Mouse (Mus musculus) testis, postnatal 10 days (tissue): ENCODE measurements around the gene Epb41l2.

ENCODE experiments used
- DNase-seq: peaks from one replicate; pipeline ENCODE4 v3.0.0; 2021; ENCODE audit warnings: low spot score

The Epb41l2 gene

DNA sequence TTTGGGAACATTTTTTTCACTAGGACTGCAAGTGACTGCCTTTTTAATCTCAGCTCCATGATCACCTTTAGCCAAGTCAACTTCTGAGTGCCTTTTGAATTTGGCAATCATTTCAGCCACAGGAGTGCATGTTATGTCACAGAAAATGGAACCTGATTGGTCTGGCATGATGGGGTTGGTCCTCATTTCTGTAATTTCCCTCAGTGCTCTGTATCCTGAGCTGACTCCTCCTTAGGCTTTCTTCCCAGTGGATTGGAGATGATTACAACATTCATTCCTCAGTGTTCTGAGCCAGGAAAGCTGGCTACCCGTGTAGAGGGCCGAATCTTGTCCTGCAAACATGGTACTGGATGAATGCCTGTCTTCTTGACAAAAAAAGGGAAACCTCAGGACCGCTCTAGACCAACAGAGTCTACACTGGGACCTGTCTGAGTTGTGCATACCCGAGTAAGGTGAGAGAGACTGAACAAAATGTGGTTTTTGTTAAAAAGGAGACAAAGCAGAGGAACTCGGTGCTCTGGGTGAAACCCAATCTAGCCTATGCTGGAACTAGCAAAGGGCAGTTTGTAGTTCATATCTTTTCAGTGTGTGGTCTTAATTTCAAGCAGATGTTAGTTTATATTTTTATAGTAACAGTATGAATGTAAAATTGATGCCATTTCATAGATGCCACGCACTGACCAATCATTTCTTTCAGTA lies 77.3 kb downstream of the Epb41l2 start:
- no peak for DNase-seq

DNA sequence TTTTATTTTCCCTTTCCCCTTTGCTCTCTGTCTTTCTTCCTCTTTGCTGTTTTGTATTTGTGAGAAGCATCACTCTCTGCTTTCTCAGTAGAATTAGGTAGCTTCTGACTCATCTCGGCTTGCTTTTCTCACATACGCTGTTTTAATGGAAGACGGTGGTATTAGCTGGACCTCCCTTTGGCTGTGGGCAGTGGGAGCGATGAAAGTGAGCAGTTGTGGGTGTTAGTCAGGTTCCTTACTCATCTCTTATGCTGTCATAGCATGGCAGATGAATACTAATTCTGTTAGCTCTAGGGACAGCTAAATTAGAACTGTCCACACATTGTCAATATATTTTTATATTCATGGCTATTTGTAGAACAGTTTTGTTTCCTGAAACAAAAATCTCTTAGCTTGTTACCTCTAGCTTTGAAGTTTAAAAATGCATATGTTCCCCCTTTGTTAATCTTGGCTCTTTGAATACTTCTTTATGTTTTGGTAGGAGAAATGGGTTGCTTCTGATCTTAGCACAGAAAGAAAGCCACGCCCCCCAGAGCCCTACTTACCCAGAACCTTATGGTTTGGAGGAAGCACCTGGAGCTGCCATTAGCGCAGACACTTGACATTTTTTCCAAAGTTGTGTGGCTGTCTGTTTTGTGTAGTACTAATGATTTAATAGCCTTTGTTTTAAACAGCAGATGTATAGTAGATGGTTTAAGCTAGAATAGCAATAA lies 78.1 kb downstream of the Epb41l2 start:
- no peak for DNase-seq

DNA sequence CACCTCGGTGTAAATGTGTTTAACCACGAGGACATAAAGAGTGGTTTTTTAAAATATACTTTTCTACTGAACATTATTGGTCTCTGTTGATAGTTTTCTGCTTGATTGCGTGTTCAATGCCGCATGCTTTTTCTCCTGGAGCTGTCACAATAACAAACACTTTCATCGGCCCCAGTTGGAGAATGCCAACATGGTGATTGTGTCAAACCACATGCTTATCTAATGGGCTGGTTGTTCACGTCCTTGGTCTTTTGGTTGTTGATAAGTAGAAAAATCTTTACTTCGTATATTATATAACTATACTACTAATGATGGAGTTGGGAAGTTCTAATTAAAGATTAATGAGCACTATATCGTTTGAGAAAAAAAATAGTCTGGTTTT lies 78.7 kb downstream of the Epb41l2 start:
- DNase-seq: no peak

GRCm38 (mm10) chr10:25439163-25439562 lies 79.6 kb downstream of the Epb41l2 start:
- DNase-seq: no peak

DNA sequence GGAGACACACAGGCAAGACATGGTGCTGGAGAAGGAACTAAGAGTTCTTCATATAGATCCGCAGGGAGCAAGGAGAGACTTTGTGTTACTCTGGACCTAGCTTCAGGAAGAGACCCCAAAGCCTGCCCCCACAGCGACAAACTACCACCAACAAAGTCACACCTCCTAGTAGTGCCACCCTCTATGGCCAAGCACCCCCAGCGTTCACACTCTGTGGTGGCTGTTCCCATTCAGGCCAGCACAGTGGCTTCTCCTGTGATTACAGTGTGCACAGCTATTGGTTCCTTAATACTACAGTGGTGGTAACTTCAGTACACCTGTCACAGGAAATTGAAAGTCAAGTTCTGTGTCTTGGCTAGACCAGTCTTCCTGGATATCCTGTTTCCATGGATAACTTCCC lies 80.3 kb downstream of the Epb41l2 start:
- no peak for DNase-seq

GRCm38 (mm10) chr10:25441405-25441804 lies 81.8 kb downstream of the Epb41l2 start:
- DNase-seq: no peak

GRCm38 (mm10) chr10:25443626-25444025 lies 84.0 kb downstream of the Epb41l2 start:
- no peak for DNase-seq

- no peak for DNase-seq
Measured at GRCm38 (mm10) chr10:25444198-25444783, 84.7 kb downstream of the Epb41l2 start.

DNA sequence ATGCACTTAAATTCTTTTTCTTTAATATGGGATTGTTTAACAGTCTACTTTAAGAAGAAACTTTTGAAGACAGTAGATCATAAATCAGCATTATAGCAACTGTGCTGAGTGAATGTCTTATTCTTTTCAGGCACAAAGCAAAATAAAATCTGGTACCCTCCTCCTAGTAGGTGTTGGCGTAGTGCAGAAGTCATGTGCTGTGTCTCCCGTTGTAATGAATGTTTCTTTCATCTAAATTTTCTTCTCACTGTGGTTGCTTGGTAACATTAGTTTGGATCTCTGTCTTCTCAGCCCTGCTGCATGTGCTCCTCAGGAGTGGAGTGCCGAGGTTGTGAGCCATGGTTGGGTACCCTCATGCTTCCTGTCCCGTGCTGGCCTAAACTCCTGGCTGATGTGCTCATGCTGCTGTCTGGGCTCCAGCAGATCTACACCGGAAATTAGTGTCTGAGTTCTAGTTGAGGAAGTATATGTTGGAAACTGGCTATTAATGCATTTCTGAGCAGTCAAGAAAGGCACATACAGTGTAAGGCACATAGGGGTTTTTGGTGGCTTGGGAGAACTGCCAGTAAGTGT lies 87.4 kb downstream of the Epb41l2 start:
- no peak for DNase-seq

GRCm38 (mm10) chr10:25448676-25449075 lies 89.1 kb downstream of the Epb41l2 start:
- DNase-seq: no peak

DNA sequence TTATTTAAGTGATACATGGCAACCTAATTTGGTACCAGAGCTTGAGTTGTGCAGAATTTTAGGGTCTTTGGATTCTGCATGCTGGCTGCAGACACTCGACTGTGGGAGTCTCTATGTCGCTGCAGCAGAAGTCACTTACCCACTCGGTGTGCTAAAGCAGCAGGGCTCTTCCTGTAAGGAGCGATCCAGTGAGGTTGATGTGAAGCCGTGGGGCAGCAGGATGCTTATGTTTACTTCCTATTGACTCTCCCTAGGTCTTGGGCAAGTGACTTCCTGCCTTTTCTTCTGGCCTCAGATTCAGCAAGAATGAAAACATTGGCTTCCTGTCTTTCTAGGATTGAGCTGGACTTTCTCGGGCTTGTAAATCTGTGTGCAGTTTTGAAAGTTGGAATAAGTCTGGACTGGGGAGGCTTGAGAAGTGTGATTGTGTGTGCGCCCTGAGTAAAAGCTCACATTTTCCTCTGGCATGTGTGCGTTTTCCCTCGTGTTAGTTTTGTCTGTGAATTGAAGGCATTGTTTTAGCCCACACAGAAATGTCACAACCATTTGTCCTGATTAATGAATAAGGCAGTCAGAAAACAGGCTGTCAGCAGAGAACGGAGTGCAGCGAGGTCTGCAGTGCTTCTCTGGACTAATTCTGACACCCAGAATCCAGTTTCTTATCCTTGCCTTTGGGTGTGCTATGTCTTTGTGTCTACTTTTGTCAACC lies 89.9 kb downstream of the Epb41l2 start:
- no peak for DNase-seq

- no peak for DNase-seq
Measured at GRCm38 (mm10) chr10:25453150-25453549, 93.6 kb downstream of the Epb41l2 start.

- no peak for DNase-seq
Measured at GRCm38 (mm10) chr10:25453772-25454171, 94.2 kb downstream of the Epb41l2 start.

GRCm38 (mm10) chr10:25457118-25457517 lies 97.5 kb downstream of the Epb41l2 start:
- no peak for DNase-seq

GRCm38 (mm10) chr10:25457996-25458395 lies 98.4 kb downstream of the Epb41l2 start:
- no peak for DNase-seq

DNA sequence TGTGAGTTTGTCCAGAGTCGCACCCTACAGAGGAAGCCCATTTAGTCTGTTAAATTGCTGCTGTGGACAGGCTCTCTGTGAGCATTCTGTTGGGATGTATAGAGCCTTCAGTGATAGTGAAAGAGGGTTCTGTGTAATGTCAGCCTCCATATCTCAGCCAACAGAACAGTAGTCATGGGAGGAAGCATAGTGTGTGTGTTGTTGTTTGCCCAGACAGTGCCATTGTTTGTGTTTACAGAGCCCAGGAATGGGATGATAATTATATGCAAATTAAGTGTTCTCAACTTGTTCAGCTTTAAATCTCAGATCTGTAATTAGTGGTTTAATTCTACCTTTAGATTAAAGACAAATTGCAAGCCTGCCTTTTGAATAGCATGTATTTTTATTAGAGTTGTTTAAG lies 102.2 kb downstream of the Epb41l2 start:
- DNase-seq: no peak

DNA sequence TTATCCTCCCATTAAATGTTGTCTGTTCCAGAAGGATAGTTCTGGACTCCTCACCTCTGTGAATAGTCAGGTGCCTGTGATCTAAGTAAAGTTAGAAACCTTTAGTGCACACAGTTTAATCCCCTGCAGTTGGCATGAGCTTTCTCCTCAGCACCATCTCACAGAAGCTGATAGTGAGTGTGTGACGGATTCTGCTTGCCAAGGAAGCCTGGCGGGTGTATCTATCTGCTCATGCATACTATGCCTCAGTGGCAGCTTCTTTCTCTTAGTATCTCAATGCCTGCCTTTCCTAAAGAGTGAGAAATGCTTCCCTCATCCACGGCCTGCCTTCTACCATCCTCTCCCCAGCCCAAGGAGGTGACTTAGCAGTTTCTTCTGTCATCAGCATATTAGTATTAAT lies 103.1 kb downstream of the Epb41l2 start:
- DNase-seq: no peak

DNA sequence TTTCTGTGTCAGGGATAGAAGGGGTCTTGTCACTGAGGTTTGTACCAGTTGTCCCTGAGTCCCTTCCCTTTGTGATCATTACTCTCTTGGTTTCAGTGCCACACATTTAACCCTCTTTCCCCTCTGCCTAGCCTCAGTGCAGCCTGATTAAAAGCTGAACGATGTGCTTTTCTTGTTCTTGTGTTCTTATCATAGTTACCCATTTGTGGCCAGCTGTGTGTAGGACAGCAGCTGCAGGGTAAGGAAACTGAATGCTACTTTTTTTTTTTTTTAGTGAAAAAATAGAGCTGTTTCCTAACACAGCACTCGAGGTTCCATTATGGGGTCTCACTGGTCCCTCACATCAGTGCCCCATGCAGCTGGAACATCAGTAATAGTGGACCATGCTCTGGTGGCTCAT lies 106.9 kb downstream of the Epb41l2 start:
- no peak for DNase-seq

DNA sequence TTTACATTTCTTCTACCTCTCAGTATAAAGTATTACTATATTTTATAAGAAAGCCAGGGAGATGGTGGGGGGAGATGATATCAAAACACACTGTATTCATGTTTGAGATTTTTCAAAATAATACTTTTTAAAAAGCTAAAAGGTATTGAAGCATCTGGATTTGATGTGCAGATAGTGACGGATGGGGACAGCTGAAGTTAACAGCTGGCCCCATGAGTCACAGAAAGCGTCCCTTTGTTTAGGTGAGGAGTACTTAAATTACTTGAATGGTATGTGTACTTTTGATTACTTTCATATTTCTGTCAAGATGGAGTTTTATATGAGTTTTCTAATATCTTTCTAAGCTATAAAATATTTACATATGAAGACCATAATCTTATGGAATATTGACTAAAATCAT lies 112.3 kb downstream of the Epb41l2 start:
- DNase-seq: no peak

GRCm38 (mm10) chr10:25479716-25480115 lies 120.1 kb downstream of the Epb41l2 start:
- DNase-seq: no peak

GRCm38 (mm10) chr10:25482791-25483190 lies 123.2 kb downstream of the Epb41l2 start:
- DNase-seq: no peak

DNA sequence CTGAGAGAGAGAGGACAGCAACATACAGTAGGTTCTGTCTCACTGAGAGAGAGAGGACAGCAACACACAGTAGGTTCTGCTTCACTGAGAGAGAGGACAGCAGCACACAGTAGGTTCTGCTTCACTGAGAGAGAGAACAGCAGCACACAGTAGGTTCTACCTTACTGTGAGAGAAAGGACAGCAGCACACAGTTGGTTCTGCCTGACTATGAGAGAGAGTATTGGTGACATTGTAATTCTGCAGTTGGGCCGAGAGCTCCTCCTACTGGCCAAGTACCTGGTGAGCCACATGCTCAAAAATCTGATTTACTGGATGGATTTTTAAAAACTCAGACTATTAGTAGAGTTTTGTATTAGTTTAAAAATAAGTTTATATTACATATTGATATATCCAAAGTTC lies 128.9 kb downstream of the Epb41l2 start:
- DNase-seq: peak; percentile 86
